Mouse (Mus musculus) C2C12 (cell line): ENCODE results near the gene Osbpl3. TPM values are rescaled to one million over a fixed set of nuclear protein-coding genes. Genes with fewer than 3 reads are reported as not detected.

Source experiments
- H3K27me3 ChIP-seq: one replicate; pipeline ENCODE4 v1.6.1; 2011; ENCODE audit not compliant: control insufficient read depth, insufficient read depth, insufficient read length
- H3K36me3 ChIP-seq: one replicate; pipeline ENCODE4 v1.6.1; 2011; ENCODE audit not compliant: control insufficient read depth, insufficient read depth
- H3K4me3 ChIP-seq: one replicate; pipeline ENCODE4 v1.5.1; 2011; ENCODE audit warnings: mild to moderate bottlenecking, control low read depth; ENCODE audit not compliant: poor library complexity, insufficient read depth, severe bottlenecking
- H3K79me2 ChIP-seq: one replicate; pipeline ENCODE4 v1.6.1; 2011; ENCODE audit not compliant: control insufficient read depth, insufficient read depth
- H3K79me3 ChIP-seq: one replicate; pipeline ENCODE4 v1.6.1; 2011; ENCODE audit warnings: low read depth, control low read depth
- H3ac ChIP-seq: one replicate; pipeline ENCODE3; 2011; ENCODE audit warnings: low read depth; ENCODE audit not compliant: control insufficient read depth, insufficient read length
- CEBPB ChIP-seq: IDR thresholded peaks from one replicate; pipeline ENCODE4 v1.6.1; 2011; ENCODE audit warnings: low read depth, mild to moderate bottlenecking, control low read depth, moderate library complexity
- CTCF ChIP-seq: IDR thresholded peaks from one replicate; pipeline ENCODE4 v1.5.1; 2011; ENCODE audit not compliant: control insufficient read depth, insufficient read depth, insufficient read length
- FOSL1 ChIP-seq: IDR thresholded peaks from one replicate; pipeline ENCODE4 v1.8.0; 2011; ENCODE audit warnings: mild to moderate bottlenecking, low read length; ENCODE audit not compliant: poor library complexity, insufficient read depth, severe bottlenecking
- MAX ChIP-seq: IDR thresholded peaks from one replicate; pipeline ENCODE4 v1.6.1; 2011; ENCODE audit warnings: mild to moderate bottlenecking, control low read depth
- MYOD1 ChIP-seq: IDR thresholded peaks from one replicate; pipeline ENCODE4 v1.6.1; 2011; ENCODE audit warnings: low read depth; ENCODE audit not compliant: control insufficient read depth, insufficient read length
- MYOG ChIP-seq: IDR thresholded peaks from one replicate; pipeline ENCODE4 v1.6.1; 2011; ENCODE audit not compliant: control insufficient read depth, insufficient read length; ENCODE audit errors: extremely low read depth
- USF1 ChIP-seq: IDR thresholded peaks from one replicate; pipeline ENCODE4 v1.6.1; 2011; ENCODE audit warnings: low read depth, mild to moderate bottlenecking, control low read depth, moderate library complexity
- polyA plus RNA-seq: library from polyadenylated mRNA; unstranded; fragments of >200 nt; fragmentation: generic; extraction: Trizol; gene quantifications from one replicate; pipeline ENCODE4 v1.2.1, GENCODE M21; 2012; ENCODE audit warnings: missing spikeins

Gene Osbpl3
- polyA plus RNA-seq, 1 experiment: 17.6 TPM

DNA sequence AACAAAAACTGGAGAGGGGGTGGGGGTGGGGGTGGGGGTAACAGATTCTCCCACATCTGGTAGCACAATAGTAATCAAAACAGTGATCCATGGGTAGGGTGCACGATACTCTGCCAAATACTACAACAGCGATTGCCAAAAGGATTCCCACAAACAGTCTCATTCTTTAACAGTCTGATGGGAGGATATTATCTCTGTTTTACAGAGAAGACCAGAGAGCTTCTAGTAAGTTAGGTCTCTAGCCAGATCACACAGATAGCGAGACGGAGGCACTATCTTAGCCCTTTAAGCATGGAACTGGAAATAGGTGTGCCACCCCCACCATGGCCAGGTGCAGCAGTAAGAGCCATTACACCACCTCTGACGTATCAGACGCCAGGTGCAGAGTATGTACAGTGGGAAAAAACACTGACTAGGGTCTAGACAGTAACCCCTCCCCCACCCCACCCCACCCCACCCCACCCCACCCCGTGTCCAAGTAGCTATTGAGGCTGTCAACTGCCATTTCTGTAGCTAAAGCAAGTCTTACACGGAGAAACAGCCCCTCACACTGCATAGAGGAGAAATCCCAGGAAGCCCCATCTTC lies 84.4 kb downstream of the Osbpl3 start:
- H3K4me3 ChIP-seq: no peak overlapping the region
- peaks cover 19% of the 10 kb centered on the region for H3K79me3 ChIP-seq
- peaks cover 37% of the 10 kb centered on the region for H3K79me2 ChIP-seq
- no peak overlapping the region for H3ac ChIP-seq
- peaks cover 38% of the 10 kb centered on the region for H3K36me3 ChIP-seq
- TF ChIP-seq CTCF (no peak), MYOG (no peak), MAX (no peak), MYOD1 (no peak), FOSL1 (no peak), USF1 (no peak)
- H3K27me3 ChIP-seq: no peaks in the 10 kb centered on the region

DNA sequence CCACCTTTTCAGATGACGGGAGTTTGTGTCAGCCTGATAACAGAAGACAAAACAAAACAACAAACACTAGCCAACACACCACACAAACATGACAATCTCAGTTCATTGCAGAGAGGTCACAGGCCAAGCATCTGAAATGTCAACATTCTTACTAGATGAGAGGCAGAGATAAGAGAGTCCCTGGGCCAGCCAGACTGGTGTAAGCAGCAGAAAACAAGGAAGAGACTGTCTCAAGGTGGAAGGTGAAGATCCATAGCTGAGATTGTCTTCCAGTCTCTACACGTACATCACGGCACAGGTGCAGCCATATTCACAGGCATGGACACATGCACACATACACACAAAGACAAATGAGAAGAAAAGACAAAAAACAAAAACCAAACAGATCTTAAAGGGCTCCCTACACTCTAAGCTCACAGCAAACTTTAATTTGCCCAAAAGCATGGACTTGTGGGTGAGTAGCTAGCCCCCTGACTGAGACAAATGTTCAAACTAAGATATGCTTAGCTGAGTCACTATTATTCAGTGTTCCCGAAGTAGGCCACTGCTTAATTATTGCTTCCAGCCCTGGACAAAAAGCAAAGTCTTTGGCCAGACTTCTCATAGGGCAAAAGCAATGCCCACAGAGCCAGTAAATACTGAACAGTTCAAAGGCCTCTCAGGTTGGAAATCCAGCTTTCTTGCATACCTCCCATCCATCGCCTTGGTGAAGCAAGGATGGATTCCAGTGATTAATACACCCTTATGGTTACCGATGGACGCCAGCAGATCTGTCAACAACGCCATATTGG lies 87.3 kb downstream of the Osbpl3 start:
- no peak for TF ChIP-seq CEBPB
- TF ChIP-seq FOSL1: no peak
- no peak for TF ChIP-seq MYOD1
- TF ChIP-seq MYOG: no peak
- TF ChIP-seq USF1: no peak
- TF ChIP-seq CTCF: no peak
- no peak for TF ChIP-seq MAX
- peaks cover 7% of the 10 kb centered on the region for H3K79me3 ChIP-seq

DNA sequence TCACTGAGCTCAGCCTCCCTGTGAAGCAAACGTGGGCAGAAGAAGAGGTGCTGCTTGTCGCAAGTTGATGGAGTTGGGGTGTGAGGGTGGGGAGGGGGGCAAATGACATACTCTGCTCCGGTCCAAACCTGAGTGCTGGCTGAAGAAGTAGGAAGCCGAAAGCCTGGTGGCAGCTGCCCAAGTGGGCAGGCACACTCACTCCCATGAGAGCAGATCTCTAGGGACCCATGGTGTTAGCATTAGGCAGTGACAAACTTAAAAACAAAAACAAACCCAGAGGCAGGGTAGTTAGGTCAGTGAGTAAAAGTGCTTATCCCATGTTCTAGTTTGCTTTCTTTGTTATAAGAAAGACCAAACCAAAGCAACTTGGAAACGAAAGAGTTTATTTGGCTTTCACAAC lies 88.2 kb downstream of the Osbpl3 start:
- no peak for TF ChIP-seq MYOG
- no peak for TF ChIP-seq USF1
- TF ChIP-seq MYOD1: no peak
- no peak for TF ChIP-seq FOSL1
- TF ChIP-seq CEBPB: no peak

More for the DNA sequence above, 87.3 kb downstream of the Osbpl3 start:
- no peaks in the 10 kb centered on the region for H3K27me3 ChIP-seq
- H3K4me3 ChIP-seq: no peak overlapping the region
- H3K36me3 ChIP-seq: peaks cover 26% of the 10 kb centered on the region
- peaks cover 18% of the 10 kb centered on the region for H3K79me2 ChIP-seq
- no peak overlapping the region for H3ac ChIP-seq

DNA sequence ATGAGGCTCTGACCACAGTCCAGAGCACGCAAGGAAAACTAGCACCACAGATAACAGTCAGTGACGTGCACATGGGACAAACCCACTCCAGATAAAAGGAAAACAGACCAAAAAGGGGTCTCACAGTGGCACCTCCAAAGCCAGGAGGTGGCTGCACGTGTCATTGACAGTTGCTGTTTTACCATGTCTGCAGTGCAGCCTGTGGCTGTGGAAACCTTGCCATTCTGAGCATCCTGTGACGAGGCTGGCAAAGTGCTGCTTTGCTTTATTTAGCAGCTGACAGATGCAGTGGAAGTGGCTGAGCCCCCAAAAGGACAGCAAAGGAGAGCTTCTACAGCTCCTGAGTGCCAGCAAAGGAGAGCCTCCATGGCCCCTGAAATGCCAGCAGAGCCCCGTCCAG lies 89.3 kb downstream of the Osbpl3 start:
- Histone ChIP-seq H3ac (no peak overlapping the region), H3K79me3 (no peaks in the 10 kb centered on the region), H3K36me3 (peaks cover 26% of the 10 kb centered on the region), H3K4me3 (no peak overlapping the region), H3K27me3 (no peaks in the 10 kb centered on the region), H3K79me2 (peaks cover 11% of the 10 kb centered on the region)
- TF ChIP-seq CEBPB (no peak), MAX (no peak), FOSL1 (no peak), MYOD1 (no peak), USF1 (no peak), CTCF (no peak), MYOG (no peak)

More for the DNA sequence above, 88.2 kb downstream of the Osbpl3 start:
- Histone ChIP-seq H3K27me3 (no peaks in the 10 kb centered on the region), H3K36me3 (peaks cover 26% of the 10 kb centered on the region), H3K4me3 (no peak overlapping the region), H3ac (no peak overlapping the region), H3K79me2 (peaks cover 13% of the 10 kb centered on the region), H3K79me3 (peaks cover 4% of the 10 kb centered on the region)

DNA sequence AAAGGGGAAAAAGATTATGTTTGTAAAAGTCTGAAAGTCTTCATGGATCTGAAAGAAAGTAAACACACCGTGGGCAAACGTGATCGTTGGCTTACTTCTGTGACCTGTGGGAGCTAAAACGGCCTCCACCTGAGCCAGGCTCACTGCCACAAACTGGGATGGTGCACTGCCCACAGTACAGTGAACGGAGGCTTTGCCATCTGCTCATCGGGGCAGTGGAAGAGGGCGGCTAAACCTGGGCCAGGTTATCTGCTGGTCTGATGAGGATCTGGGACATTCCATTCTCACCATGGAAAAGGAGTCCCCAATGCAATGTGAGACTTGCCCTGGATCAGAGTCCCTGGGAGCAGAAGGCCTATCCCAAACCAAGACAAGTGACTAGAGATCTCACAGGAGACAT lies 89.7 kb downstream of the Osbpl3 start:
- Histone ChIP-seq H3ac (no peak overlapping the region), H3K36me3 (peaks cover 26% of the 10 kb centered on the region), H3K27me3 (no peaks in the 10 kb centered on the region), H3K79me2 (peaks cover 9% of the 10 kb centered on the region), H3K79me3 (no peaks in the 10 kb centered on the region), H3K4me3 (no peak overlapping the region)
- TF ChIP-seq CTCF (no peak), MYOD1 (no peak), USF1 (no peak), CEBPB (no peak), FOSL1 (no peak), MYOG (no peak), MAX (no peak)
